Mouse (Mus musculus): Measurements from ENCODE around the gene Rtn4rl2.

Rtn4rl2 gene

GRCm38 (mm10) chr2:84885084-84886055, 1.1 kb downstream of the Rtn4rl2 start:
- DNase-seq (ENCODE audit: extremely low read depth, insufficient read length, low spot score) = no peak

DNA sequence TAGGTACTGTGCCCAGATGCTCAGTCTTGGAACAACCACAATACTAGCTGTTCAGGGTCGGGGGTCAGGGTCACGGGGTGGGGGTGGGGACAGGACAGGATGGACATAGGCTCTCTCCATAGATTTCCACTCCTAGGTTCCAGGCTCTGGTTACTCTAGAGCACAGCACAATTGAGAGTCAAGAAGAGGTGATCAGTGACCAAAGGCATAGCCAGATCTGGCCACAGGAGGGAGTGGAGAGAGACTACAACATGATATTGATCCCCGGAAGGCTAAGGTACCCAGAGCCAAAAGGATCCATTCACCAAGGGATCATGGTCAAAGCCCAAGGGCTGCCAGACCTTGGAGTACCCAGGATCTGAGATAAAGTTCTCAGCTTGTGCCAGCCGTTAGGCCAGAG, 1.9 kb downstream of the Rtn4rl2 start:
- DNase-seq (ENCODE audit: extremely low read depth, insufficient read length, low spot score) = no peak

DNA sequence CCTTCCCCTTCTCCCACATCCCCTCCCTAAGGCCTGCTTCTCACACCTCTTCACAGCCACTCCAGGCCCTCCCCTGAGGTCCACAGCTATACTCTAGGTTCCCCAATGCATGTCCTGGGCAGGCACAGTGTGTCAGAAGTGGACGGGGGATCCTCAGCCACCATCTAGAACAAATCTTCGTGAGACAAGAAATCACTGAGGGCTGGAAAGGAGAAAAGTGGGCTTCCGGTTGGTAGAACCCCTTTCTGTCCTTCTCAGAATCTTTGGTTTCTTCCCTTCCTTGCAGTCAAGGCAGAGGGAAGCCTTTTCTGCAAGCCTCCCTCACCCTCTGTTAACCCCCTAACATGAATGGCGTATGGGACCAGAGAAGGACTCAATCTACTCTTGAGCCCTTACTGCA, 2.6 kb downstream of the Rtn4rl2 start:
- no peak for DNase-seq (ENCODE audit: extremely low read depth, insufficient read length, low spot score)

DNA sequence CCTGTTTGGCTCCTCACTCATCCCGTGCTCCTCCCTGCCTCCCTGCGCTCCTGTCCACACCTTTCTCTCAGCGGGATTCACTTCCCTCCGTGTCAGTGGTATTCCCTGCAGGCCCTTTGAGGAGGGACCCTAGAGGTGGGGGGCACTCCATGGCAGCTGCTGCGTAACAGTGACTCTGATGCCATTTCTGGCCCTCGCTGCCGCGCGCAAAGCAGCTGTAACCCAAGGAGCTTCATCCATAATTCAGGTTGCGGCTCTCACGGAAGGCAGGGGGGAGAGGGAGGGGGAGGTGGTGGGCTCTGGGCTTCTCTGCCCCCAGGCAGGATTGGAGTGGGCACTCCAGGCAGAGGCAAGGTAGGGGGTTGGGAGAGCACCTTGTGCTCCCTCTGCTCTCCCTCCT, 3.0 kb downstream of the Rtn4rl2 start:
- no peak for DNase-seq (ENCODE audit: extremely low read depth, insufficient read length, low spot score)

GRCm38 (mm10) chr2:84883084-84883483, 3.4 kb downstream of the Rtn4rl2 start:
- no peak for DNase-seq (ENCODE audit: extremely low read depth, insufficient read length, low spot score)

DNA sequence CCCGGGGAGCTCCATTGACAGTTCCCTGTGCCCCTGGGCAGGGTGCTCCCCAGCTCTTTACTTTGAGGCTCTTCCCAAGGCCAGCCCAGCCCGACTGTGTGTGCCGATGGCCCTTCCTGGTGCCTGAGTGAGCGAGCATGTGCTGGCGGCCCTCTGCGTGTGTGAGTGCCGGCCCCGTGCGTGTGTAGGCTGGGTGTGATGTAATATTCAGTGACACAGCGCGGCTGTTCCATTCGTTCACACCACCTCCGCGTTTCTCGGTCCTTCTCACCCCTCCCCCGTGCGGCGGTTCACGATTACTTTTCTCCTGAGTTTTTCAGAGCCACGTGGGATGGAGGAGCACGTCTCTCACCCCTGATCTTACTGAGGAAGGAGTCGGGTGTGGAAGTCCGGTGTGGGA, 3.9 kb downstream of the Rtn4rl2 start:
- DNase-seq (ENCODE audit: extremely low read depth, insufficient read length, low spot score) = no peak

GRCm38 (mm10) chr2:84880590-84880989, 5.9 kb downstream of the Rtn4rl2 start:
- no peak for DNase-seq (ENCODE audit: extremely low read depth, insufficient read length, low spot score)

DNA sequence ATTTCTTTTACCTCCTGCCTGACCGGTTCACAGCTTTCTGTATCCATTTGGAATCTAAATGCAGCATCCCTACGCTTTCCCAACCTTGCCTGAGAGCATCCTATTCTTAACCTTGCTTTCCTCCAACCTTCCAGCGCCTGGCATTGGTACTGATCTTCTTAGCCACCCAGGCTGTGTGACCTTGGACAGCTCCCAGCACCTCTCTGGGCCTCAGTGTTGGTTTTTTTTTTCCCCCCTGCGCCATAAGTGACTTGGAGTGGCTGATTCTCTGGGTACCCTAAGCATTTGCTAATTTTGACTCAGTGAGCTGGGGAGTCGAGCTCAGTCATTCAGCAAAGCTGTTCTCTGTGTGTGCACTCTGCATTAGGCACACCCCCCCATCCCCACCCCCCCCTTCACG, 10.7 kb downstream of the Rtn4rl2 start:
- no peak for DNase-seq (ENCODE audit: extremely low read depth, insufficient read length, low spot score)

GRCm38 (mm10) chr2:84872105-84872716, 14.3 kb downstream of the Rtn4rl2 start:
- DNase-seq (ENCODE audit: extremely low read depth, insufficient read length, low spot score) = no peak

- DNase-seq (ENCODE audit: extremely low read depth, insufficient read length, low spot score) = no peak
Observed at GRCm38 (mm10) chr2:84870623-84871160, 15.8 kb downstream of the Rtn4rl2 start.

DNA sequence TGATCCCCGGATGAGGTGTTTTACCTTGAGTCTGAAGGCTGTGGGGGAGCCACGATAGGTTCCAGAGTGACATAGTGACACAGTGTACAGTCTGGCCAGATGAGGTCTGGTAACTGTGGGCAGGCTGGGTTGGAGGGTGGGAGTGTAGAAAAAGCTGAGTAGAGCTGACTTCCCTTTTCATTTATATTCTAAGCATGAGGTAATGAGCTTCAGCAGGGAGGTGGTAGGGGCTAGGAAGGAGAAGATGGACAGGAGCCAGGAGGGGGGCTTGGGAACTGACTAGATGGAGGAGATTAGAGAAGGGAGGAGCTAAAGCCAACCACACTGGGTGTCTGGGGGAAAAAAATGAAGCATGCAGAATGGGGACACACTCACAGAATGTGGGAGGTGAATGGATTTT, 17.5 kb downstream of the Rtn4rl2 start:
- no peak for DNase-seq (ENCODE audit: extremely low read depth, insufficient read length, low spot score)

- no peak for DNase-seq (ENCODE audit: extremely low read depth, insufficient read length, low spot score)
Observed at GRCm38 (mm10) chr2:84868521-84868943, 18.0 kb downstream of the Rtn4rl2 start.

GRCm38 (mm10) chr2:84865616-84866571, 20.6 kb downstream of the Rtn4rl2 start:
- no peak for DNase-seq (ENCODE audit: extremely low read depth, insufficient read length, low spot score)

- DNase-seq (ENCODE audit: extremely low read depth, insufficient read length, low spot score) = no peak
Observed at GRCm38 (mm10) chr2:84862231-84862630, 24.3 kb downstream of the Rtn4rl2 start.

- no peak for DNase-seq (ENCODE audit: extremely low read depth, insufficient read length, low spot score)
Observed at GRCm38 (mm10) chr2:84861430-84861829, 25.1 kb downstream of the Rtn4rl2 start.

GRCm38 (mm10) chr2:84859991-84860780, 26.3 kb downstream of the Rtn4rl2 start:
- peak; percentile 69 for DNase-seq (ENCODE audit: extremely low read depth, insufficient read length, low spot score)

- peak; percentile 35 for DNase-seq (ENCODE audit: extremely low read depth, insufficient read length, low spot score)
Observed at GRCm38 (mm10) chr2:84858551-84858950, 28.0 kb downstream of the Rtn4rl2 start.

GRCm38 (mm10) chr2:84855732-84856131, 30.8 kb downstream of the Rtn4rl2 start:
- no peak for DNase-seq (ENCODE audit: extremely low read depth, insufficient read length, low spot score)

DNA sequence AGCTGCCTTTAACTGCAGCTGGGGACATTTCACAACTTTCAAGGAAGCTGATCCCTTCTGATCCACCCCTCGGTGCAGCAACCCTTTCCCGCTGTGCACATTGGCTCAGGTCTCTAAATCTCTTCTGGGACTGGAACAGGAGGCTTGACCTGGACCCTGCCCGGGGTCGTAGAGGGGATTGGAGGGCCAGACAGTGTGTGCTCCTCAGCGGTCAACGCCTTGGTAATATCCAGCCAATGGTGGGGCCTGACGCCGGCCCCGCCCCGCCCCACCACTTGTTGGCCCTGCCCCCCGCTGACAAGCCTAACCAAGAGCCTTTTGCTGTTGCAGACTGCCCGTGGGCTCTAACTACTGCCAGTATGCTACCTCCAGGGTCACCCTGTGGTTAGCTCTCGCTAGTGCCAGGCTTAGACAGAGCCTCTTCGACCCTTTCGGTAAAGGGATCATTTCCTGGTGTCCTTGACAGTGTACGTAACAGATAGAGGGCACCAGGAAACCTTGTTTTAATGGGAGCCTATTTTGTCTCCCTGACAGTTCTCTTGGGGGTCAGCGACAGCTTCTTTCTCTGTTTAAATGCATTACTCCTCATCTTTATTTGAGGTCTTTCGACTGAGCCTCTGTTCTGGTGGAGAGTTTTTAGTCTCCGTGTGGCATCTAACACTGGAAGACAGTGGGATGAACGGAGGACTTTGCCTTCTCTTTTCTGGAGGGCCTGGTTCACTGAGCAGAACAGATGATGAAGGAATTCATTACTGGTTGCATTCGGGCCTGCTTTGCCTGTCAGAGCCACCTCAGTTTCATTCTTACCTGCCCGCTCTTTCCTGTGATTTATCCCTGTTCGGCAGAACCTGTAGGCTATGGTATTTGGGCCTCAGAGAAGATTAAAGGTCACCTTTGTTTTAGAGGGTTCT, 35.1 kb downstream of the Rtn4rl2 start:
- DNase-seq (ENCODE audit: extremely low read depth, insufficient read length, low spot score) = peak; percentile 69
